Mouse (Mus musculus): ENCODE measurements around the gene Aatk.

The Aatk gene

GRCm38 (mm10) chr11:120021367-120021766, 25.6 kb downstream of the Aatk start:
- DNase-seq: no peak

GRCm38 (mm10) chr11:120019542-120020440, 27.2 kb downstream of the Aatk start:
- no peak for DNase-seq

GRCm38 (mm10) chr11:120017011-120017410, 30.0 kb downstream of the Aatk start:
- peak; percentile 85 for DNase-seq

DNA sequence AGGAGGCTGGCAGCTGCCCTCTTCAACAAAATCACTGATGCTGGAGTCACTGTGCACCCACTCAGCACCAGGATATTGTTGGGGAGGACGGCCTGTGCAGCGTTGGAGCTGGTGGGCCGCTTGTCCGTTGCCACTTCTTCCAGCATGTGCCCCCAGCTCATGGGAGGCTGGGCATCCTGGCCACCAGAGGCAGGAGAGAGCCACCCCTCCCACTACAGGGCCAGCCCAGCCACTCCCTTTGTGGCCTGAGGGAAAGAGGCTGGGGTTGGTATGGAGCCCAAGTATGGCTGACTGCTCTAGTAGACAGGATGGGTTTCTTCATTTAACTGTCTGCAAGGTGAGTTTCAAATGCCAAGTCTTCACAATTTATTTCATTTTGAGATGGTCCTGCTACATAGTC, 32.2 kb downstream of the Aatk start:
- no peak for DNase-seq

- peak; percentile 89 for DNase-seq
Observed at GRCm38 (mm10) chr11:120013174-120013711, 33.7 kb downstream of the Aatk start.

DNA sequence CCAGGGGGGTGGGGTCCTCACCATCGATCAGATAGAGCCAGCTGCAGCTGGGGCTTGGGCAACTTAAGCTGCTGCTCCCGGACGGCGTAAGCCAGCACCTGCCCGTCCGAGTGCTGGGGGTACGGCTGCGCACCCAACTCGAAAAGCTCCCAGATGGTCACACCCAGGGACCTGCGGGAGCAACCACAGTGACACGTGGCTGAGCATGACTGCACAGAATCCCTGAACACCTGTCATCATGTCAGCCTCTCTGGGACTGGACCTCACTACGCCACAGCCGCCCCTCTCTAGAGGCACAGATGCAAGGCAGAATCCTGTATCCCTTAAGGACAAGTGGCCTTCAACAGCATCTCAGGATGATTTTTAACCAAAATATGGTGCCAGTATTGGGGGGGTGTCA, 34.3 kb downstream of the Aatk start:
- DNase-seq: no peak

DNA sequence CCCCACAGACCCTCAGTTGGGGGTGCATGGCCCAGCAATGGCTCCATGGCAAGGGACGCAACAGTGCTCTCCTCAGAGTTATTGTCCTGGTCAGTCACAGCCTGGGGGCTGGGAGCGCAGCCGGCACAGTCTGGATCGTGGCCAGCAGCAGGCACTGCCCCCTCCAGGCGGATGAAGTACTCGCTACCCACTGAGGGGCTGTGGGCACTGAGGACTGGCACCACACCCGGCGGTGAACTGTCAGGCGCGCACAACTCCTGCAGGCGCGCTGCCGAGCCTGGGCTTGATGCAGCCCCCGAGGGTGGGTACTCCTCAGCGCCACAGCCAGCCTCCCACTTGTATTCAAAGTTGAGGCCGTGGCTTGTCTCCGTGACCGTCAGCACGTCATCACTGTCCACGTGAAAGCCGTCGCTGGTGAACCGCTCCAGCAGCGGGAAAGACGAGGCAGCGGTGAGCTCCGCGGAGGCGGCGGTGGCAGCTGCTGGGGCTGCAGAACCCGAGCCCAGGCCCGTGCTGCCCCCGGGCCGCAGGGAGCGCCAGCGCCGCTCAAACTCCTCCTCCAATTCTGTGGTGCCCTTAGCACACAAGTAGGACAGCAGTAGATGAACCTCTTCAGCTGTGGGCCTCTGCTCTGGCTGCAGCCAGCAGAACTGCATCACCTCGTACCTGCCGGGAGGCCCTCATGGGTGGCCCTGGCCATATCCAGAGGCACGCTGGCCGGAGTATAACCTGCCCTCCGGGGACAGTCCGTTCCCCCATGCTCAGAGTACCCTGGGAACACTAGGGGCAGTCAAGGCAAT, 35.0 kb downstream of the Aatk start:
- DNase-seq: no peak

DNA sequence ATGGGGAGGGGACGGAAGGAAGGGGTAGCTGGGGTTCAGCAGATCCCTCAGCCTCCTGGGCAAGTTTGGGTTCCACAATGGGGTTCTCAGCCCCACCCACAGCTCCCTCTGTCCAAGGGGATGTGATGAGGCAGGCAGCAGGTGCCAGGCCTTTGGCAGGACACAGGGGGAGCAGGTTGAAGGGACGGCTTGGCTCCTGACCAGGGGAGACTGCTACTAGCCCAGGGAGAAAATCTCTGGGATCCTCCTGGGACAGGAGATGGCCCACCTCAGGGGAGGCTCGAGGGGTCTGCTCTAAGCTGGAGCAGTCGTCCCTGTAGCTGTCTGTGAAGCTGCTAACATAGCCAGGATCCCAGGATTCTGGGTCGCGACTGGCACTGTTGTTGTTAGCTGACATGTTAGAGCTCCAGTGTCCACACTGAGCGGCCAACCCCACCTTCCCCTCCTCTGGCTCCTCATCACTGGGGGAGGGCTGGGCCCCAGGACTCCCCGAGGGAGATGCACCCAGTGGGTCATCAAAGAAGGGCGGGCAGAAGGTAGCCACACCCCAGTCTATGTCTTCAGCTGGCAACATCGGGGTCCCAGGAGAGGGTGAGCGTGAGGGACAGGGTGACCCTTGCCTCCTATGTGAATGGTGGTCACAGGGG, 35.7 kb downstream of the Aatk start:
- no peak for DNase-seq

GRCm38 (mm10) chr11:120009937-120010336, 37.0 kb downstream of the Aatk start:
- no peak for DNase-seq

DNA sequence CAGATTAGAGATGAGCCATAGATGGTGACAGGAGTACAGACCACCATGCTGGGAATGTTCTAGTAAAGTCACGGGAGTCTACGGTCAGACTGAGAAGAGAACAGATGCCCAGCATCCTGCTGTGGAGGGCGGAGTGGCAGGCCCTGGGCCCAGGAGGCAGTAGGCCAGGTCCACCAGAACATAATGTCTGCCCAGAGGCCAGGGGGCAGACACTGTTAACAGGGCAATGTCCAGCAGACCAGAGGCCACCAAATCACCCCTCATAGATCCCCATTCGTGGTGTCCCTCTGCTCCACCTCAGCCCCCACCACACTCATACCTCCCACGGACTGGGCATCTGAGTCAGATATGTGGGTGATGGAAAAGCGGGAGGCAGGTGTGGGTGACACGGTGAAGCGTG, 38.0 kb downstream of the Aatk start:
- DNase-seq: no peak

DNA sequence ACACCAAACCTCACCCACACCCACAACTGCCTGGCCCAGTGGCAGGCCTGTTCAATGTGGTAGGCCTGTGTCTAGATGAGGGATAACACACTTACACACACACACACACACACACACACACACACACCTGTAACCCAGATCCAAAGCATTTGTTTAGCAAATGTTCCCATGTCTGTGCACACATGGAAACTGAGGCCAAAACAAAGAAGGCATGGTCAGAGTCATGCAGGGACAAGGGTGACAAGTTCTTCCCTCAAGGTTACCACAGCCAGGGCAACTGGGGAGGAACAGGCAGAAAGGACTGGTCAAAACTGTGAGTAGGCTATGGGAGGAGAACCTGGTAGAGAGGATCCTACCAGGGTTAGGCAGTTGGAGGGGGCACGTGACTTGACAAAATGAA, 38.5 kb downstream of the Aatk start:
- no peak for DNase-seq

GRCm38 (mm10) chr11:120007496-120008080, 39.4 kb downstream of the Aatk start:
- DNase-seq: no peak

- no peak for DNase-seq
Observed at GRCm38 (mm10) chr11:120005434-120006317, 41.3 kb downstream of the Aatk start.

DNA sequence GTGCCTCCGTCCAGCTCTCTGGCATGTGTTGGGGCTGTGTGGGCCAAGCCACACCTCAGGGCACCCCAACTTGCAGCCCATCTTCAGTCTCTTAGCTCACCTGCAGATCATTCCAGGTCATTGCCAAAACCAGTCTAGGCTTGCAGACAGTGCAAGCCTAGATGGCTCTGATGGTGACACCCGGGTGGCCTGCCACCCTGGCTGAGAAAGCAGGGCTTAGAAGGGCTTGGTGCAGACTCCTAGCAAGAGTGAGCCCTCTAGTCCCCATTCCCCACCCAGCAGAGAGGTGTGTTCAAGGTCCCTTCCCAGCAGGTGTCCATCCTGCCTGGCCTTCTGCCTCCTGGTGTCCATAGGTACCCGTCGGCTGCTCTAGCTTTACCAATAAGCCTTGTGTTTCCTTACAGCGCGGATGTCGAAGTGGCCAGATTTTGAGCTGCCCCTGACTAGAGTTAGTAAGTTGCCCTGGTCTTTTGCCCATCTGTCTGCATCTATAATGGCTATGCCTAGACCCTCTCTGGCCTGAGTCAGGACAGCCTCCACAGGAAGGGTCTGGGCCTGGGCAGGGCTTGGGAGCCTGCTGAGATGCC, 44.2 kb downstream of the Aatk start:
- no peak for DNase-seq

GRCm38 (mm10) chr11:120002041-120002440, 44.9 kb downstream of the Aatk start:
- no peak for DNase-seq

DNA sequence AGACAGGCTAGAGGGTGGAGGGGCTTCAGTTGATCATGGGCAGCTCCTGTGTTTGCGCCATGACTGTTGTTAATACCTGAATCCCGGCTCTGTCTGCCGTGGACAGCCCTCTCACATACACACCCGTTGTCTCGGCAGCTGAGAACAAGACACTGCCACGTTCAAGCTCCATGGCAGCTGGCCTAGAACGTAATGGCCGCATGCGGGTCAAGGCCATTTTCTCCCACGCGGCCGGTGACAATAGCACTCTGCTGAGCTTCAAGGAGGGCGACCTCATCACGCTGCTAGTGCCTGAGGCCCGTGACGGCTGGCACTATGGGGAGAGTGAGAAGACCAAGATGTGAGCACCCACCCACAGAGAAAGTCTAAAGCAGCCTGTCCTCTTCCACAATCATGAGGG, 49.6 kb downstream of the Aatk start:
- DNase-seq: no peak

- peak; percentile 94 for DNase-seq
Observed at GRCm38 (mm10) chr11:119991338-119991678, 55.7 kb downstream of the Aatk start.

DNA sequence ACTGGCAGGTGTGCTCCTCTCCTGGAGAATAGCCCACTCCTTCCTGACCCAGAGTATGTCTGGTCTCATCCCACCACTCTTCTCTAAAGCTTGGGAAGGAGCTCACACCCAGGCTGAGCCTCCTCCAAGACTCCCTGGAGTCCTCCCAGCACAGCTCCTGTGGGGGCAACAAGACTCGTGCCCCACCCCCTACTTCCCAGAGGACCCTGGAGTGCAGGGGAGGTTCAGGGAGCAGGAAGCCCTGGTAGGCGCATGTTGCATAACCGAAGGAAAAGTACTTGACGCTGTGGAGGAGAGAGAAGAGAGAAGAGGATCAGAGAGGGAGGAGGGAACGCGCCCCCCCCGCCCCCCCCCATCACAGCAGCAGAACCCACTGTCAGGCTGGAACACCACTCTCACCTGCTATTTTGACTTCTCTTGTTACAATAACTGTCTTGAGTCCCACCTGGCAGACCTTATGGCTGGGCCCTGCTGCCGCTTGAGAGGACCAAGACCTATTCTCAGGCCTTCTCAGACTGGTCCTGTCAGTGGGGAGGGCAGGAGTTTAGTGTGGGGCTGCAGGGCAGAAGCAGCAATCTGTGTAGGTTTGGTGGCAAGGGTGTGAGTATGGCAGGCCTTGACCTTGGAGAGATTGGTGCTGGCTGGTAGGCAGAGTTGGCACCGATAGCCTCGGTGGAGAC, 56.2 kb downstream of the Aatk start:
- no peak for DNase-seq

DNA sequence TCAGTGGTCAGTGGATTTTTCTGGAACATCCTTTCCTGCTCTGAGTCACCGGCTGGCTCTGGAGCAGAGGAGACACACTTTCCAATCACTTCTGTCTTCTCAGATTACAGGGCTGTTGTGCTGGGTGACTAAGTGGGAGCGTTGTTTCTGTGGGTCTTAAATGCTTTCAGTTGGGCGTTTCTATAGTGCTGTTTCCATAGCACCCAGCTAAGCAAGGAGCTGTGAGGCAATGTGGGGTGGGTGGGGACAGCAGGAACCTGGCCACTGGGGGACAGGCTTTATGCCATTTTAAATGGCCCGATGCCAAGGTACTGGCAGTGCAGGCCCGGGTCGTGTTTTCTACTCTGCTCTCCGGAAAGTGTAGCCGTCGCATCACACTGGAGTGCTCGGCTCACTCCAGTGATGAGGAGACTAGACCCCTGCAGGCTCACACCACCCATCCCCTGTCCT, 57.8 kb downstream of the Aatk start:
- DNase-seq: peak; percentile 69

- DNase-seq: no peak
Observed at GRCm38 (mm10) chr11:119988391-119988790, 58.6 kb downstream of the Aatk start.

DNA sequence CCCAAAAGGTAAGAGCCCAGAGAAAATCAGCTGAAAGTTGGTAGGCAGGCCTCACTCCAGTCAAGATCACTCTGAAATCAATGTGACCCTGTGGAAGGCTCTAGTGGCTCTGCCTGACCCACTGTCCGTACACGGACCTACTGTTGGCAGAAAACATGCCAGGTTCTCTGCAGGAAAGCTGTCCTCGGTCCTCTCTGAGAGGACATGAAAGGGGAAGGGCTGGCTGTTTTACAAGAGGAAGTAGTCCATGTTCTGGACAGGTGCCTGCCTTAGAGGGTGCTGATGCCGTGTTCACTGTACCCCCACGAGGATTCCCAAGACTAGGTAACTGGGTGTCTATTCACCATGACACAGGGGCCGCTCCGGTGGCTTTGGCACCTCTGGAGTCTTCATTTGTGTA, 59.1 kb downstream of the Aatk start:
- no peak for DNase-seq

Measured in layer of hippocampus, adult 9-11 months (tissue).